Mouse (Mus musculus): ENCODE measurements at regions not wholly inside any gene's neighbourhood (a gene's known extent, or its start where the extent isn't known, plus 50 kb on each side); places are given as distances from the start of the nearest gene placed in this dataset.

GRCm38 (mm10) chr7:71746118-71746897, 395.0 kb upstream of the Gm10295 start:
- no peak overlapping the region for H3K4me2 ChIP-seq (ENCODE audit: insufficient read depth, low read depth, poor library complexity, severe bottlenecking)
- H3K9me3 ChIP-seq (replicated peaks; ENCODE audit: low read length), result peaks cover 36% of the 10 kb centered on the region
- dilution Hi-C loops (cut with MboI; ENCODE audit: extremely low pct_ligation_motif_present, extremely low pct_unique_long_range_greater_than_20kb, low sequenced_read_pairs) (no loop called here), in situ Hi-C loops (cut with MboI; ENCODE audit: low pct_ligation_motif_present, low pct_unique_long_range_greater_than_20kb, low sequenced_read_pairs) (no loop called here)
- H3K79me2 ChIP-seq (replicated peaks; ENCODE audit: control insufficient read depth, extremely low read depth, insufficient read depth, poor library complexity, severe bottlenecking), result no peaks in the 10 kb centered on the region
- no peak overlapping the region for H3K27ac ChIP-seq (ENCODE audit: insufficient read depth, low read depth)
- no peaks in the 10 kb centered on the region for H3K27me3 ChIP-seq (replicated peaks)
- no peaks in the 10 kb centered on the region for H3K4me1 ChIP-seq (ENCODE audit: control insufficient read depth in 1 of 2, insufficient read depth in 2 of 2)
- no peaks in the 10 kb centered on the region for H3K36me3 ChIP-seq (replicated peaks in 1 of 2; ENCODE audit: control insufficient read depth in 1 of 2, insufficient read depth in 1 of 2, low read length in 1 of 2)
- H3K9ac ChIP-seq (ENCODE audit: insufficient read depth, low read depth), result no peak overlapping the region
- no peak overlapping the region for H3K4me3 ChIP-seq (replicated peaks in 1 of 3; ENCODE audit: low read depth in 2 of 3, low read length in 2 of 3, poor library complexity in 1 of 3)
- TF ChIP-seq ETS1 (conservative IDR thresholded peaks at IDR 0.05; ENCODE audit: low read depth, low read length) (no peak), IRF4 (IDR thresholded peaks at IDR 0.05; ENCODE audit: low read depth, low read length) (no peak), CHD1 (IDR thresholded peaks at IDR 0.05; ENCODE audit: low read depth, low read length) (no peak), JUN (IDR thresholded peaks at IDR 0.05; ENCODE audit: insufficient read depth, low read depth, low read length) (no peak), ZMIZ1 (IDR thresholded peaks at IDR 0.05; ENCODE audit: low read depth, low read length) (no peak), NRF1 (IDR thresholded peaks at IDR 0.05; ENCODE audit: low read depth, low read length) (no peak), JUND (conservative IDR thresholded peaks at IDR 0.05; ENCODE audit: low read depth, low read length) (no peak), RCOR1 (conservative IDR thresholded peaks at IDR 0.05; ENCODE audit: low read depth, low read length) (no peak), MEF2A (IDR thresholded peaks at IDR 0.05; ENCODE audit: borderline replicate concordance, low read depth, low read length) (no peak)
- no peak for DNase-seq (ENCODE audit: extremely low read depth)

- H3K79me2 ChIP-seq (replicated peaks; ENCODE audit: control insufficient read depth, extremely low read depth, insufficient read depth, poor library complexity, severe bottlenecking), result no peaks in the 10 kb centered on the region
- dilution Hi-C loops (cut with MboI; ENCODE audit: extremely low pct_ligation_motif_present, extremely low pct_unique_long_range_greater_than_20kb, low sequenced_read_pairs) (no loop called here), in situ Hi-C loops (cut with MboI; ENCODE audit: low pct_ligation_motif_present, low pct_unique_long_range_greater_than_20kb, low sequenced_read_pairs) (no loop called here)
- H3K9ac ChIP-seq (ENCODE audit: insufficient read depth, low read depth), result no peak overlapping the region
- no peaks in the 10 kb centered on the region for H3K36me3 ChIP-seq (replicated peaks in 1 of 2; ENCODE audit: control insufficient read depth in 1 of 2, insufficient read depth in 1 of 2, low read length in 1 of 2)
- H3K4me3 ChIP-seq (replicated peaks in 1 of 3; ENCODE audit: low read depth in 2 of 3, low read length in 2 of 3, poor library complexity in 1 of 3), result no peak overlapping the region
- H3K4me2 ChIP-seq (ENCODE audit: insufficient read depth, low read depth, poor library complexity, severe bottlenecking), result no peak overlapping the region
- TF ChIP-seq NRF1 (IDR thresholded peaks at IDR 0.05; ENCODE audit: low read depth, low read length) (no peak), POLR2A (IDR thresholded peaks at IDR 0.05; ENCODE audit: low read depth, low read length) (no peak), KAT2A (IDR thresholded peaks at IDR 0.05; ENCODE audit: insufficient replicate concordance, low read length) (no peak), ZC3H11A (IDR thresholded peaks at IDR 0.05; ENCODE audit: low read depth, low read length) (no peak), ZNF384 (IDR thresholded peaks at IDR 0.05; ENCODE audit: low read depth, low read length) (no peak), POLR2AphosphoS2 (IDR thresholded peaks at IDR 0.05; ENCODE audit: low read depth, low read length) (no peak), RAD21 (IDR thresholded peaks at IDR 0.05; ENCODE audit: low read depth, low read length) (no peak), MAX (IDR thresholded peaks at IDR 0.05; ENCODE audit: low read length) (no peak), TCF12 (IDR thresholded peaks at IDR 0.05; ENCODE audit: low read depth, low read length) (no peak), EP300 (IDR thresholded peaks at IDR 0.05; ENCODE audit: low read length) (no peak), RCOR1 (conservative IDR thresholded peaks at IDR 0.05; ENCODE audit: low read depth, low read length) (no peak), MYC (IDR thresholded peaks at IDR 0.05; ENCODE audit: low read depth, low read length) (no peak), GABPA (IDR thresholded peaks at IDR 0.05; ENCODE audit: insufficient replicate concordance, low read depth, low read length) (no peak), JUN (IDR thresholded peaks at IDR 0.05; ENCODE audit: insufficient read depth, low read depth, low read length) (no peak), JUND (conservative IDR thresholded peaks at IDR 0.05; ENCODE audit: low read depth, low read length) (no peak)
- no peaks in the 10 kb centered on the region for H3K4me1 ChIP-seq (ENCODE audit: control insufficient read depth in 1 of 2, insufficient read depth in 2 of 2)
- H3K9me3 ChIP-seq (replicated peaks; ENCODE audit: low read length), result peaks cover 32% of the 10 kb centered on the region
- no peaks in the 10 kb centered on the region for H3K27me3 ChIP-seq (replicated peaks)
- H3K27ac ChIP-seq (ENCODE audit: insufficient read depth, low read depth), result no peak overlapping the region
- DNase-seq (ENCODE audit: extremely low read depth), result no peak
Measured at GRCm38 (mm10) chr7:71728509-71728908, 377.2 kb upstream of the Gm10295 start.

Data from CH12.LX (cell line).